Mouse (Mus musculus) cerebellum, postnatal 14 days (tissue): ENCODE results near the gene Uqcr11.
A peak's percentile ranks its signal among the peaks of the same experiment; 100 is the strongest.

Experiments used
- DNase-seq, 2 experiments: peaks; one replicate each; pipeline ENCODE4 v3.0.0; 2021; ENCODE audit warnings: mixed read lengths in 2 of 2

The Uqcr11 gene

GRCm38 (mm10) chr10:80430375-80430980 is 23.8 kb upstream of the Uqcr11 start:
- no peak for DNase-seq

GRCm38 (mm10) chr10:80429800-80430199 is 23.2 kb upstream of the Uqcr11 start:
- no peak for DNase-seq

GRCm38 (mm10) chr10:80425041-80425440 is 18.4 kb upstream of the Uqcr11 start:
- DNase-seq: no peak

DNA sequence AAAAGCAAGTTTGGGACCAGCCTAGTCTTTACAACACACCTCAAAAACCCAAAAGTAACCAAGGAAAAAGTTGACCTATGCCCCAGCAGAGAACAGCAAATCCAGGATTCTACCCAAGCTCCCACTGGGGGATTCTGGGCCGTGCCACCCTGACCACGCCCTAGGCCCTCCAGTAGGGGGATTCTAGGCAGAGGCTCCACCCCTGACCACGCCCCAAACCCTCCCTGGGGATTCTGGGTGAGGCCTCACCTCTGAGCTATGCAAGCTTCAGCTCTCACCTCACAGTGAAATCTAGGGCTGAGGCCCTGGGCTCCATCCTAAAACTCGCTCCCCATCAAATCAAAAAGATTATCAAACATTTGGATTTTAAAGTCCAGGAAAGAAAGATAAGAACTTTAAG is 16.9 kb upstream of the Uqcr11 start:
- DNase-seq: no peak

DNA sequence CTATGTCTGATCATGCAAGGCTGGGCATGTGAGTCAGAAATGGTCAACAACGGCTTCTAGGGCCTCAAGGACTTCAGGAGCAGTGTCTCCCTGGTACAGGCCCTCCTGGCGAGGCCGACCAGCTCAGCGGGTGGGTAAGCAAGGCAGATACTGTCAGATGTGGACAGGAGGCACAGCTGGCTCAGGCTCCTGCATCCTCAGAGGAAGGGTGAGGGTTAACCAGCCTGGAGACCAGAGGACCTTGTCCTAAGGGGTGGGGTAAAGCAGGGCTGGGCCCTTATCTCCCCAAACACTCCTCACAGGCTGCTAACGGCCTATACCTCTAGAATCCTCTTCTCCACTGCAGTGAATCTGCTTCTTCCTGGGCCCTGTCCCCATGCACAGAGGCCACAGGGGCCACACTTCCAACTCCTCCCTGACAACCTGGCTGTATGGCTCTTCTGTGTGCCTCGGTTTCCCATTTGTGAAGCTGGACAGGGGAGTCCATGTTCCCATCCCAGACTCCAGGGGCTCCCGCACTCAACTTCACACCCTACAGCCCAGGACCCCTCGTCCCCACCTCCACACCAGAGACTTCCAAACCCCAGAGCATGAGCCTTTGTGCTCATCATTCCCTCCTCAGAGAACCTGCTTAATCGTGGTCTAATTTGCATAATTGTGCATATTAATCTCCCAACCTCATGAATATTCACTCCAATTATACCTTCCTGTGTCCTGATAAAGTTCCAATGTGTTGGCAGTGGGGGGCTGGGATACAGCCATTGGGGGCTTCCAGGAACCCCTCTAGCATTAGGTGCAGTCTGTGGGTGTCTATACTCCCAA is 15.2 kb upstream of the Uqcr11 start:
- DNase-seq: no peak

DNA sequence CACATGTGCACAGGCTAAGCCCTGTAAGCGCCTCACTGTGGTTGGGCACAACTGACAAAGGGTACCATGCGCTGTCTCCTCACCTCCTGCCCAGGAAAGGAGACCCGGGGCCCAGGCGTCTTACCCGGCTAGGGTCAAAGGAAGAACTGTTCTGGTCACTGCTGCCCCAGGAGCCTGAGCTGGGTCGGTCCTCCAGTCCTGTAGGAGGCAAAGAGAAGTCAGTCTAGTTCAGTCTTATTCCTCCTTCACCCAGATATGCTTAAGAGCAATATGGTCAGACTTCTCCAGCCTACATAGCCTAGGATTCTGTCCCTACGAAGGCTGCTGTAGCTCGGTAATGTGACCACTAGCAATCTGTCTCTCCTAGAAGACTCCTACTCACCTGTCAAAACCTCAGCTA is 14.6 kb upstream of the Uqcr11 start:
- DNase-seq: no peak

DNA sequence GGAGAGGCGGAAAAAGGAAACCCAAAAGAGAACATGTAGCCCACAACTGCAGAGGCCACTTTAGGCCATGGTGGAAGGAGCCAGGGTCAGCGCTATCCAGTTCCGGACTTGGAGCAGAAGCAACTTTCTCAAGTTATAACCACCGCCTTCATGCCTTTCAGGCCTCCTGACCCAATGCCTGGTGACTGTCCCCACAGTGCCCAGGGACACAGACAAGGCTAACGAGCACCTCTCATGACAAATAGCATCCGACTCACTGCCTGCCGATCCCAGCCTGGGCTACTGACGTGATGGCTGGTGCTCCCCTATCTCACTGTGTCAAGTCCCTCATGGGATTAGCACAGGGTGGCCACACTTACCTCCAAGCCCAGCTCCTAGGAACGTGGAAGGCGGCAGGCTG is 14.1 kb upstream of the Uqcr11 start:
- no peak for DNase-seq

DNA sequence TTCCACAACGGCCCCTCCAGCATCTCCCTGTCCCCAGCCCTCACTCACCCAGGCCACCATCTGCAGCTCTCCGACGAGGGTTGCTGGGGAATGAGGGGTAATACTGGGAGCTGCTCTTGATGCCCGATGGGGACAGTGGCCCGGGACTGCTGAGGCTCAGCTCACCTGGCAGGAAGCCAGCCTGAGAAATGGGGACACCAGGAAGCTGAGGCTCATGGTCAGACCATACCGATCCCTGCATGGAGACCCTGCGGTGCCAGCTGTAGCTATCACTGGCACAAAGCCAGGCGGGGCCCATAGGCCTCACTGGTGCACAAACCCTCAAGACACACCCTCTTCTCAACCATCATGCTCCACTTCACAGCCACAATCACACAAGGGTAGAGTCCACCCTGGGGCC is 12.8 kb upstream of the Uqcr11 start:
- peak; percentile 53 to 65 for DNase-seq

- peak; percentile 92 to 93 for DNase-seq
Observed at GRCm38 (mm10) chr10:80418311-80418710, 11.7 kb upstream of the Uqcr11 start.

DNA sequence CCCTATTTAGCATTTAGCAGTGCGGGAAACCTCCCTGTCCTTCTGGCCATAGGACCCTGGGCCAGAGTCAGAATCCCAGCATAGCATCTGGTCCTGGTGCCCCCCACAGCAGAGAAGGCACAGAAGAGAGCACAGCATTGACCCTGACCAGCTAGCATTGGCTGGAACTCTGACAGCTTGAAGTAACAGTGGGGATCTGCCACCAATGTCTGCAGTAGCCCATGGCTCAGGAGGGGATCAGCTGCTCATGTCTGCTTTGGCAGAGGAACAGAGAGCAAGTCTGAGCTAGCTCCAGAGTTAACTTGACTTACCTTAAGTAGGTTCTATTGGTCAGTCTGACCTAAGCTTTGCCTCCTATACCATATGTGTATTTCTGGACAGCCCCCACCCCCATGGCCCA is 11.2 kb upstream of the Uqcr11 start:
- DNase-seq: peak; percentile 58 to 74

DNA sequence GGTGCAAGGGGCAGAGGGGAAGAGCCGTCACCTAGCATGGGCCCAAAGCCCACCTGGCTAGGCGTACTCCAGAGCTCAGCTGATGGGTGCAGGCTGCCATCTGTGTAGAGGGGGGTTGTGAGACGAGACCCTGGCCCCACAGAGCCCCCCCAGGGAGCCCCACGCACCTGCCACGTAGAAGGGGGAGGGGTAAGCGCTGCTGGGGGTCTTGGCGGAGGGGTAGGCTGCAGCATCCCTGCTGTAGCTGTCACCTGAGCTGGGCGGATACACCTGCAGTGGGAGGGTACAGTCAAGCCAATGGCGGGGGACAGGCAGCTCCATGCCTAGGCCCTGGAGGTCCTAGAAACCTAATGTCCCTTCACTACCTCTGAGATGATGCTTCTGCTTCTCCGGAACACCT is 10.7 kb upstream of the Uqcr11 start:
- DNase-seq: peak; percentile 53 to 58

DNA sequence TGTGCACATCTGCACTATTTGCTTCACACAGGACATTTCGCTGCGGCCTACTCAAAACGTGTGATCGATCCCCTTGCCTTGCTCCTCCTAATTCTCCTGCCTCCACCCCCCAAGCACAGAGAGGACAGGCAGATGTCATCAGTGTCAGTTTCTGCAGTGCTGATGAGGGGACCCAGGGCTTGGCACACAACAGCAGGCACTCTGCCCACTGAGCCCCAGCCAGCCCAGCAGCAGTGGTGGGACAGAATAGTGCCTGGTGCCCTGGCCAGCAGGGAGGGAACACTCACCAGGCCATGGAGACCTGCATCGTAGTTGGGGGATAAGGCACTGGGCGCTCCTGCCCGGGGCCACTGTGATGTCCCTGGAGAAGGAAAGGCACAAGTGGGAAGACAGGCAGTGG is 8.9 kb upstream of the Uqcr11 start:
- DNase-seq: peak in 1 of 2 experiments; percentile 66

DNA sequence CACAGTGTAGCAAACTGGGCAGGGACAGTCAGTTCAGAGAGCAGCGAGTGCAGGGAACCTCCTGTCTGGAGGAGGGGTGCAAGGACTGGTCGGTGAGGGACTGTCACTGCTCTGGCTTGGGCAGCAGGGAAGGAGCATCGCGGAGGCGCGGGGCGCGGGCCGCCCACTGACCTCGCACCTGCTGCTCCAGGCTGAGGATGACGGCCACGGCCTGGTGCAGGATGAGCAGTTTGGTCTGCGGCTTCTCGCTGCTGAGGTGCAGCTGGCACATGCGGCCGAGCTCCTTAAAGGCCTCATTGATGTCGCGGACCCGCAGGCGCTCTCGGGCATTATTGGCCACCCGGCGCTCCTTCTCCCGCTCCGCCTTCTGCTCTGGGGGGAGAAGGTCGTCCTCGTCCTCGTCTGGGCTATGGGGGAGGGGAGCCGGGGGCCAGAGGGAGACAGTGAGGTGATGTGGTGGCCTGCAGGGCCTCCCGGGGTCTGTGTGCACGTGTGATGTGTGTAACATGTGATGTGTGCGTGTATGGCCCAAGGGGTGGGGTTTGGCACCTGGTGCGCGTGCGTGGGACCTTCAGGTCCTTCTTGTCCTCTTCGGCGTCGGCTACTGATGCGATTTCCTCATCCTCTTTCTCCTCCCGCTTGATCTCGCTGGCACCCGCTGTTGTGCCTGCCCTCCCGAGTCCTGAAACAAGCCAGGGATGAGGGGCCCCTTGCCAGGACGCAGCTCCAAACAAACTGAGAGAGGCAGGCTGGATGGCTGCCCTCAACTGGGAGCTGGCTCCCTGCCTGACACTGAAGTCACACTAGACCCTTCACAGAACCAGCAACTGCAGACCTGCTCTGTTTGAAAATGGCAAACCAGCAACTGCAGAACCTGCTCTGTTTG is 6.3 kb upstream of the Uqcr11 start:
- DNase-seq: peak; percentile 91 to 94

- DNase-seq: no peak
Observed at GRCm38 (mm10) chr10:80407924-80408323, 1.3 kb upstream of the Uqcr11 start.

- DNase-seq: no peak
Observed at GRCm38 (mm10) chr10:80405481-80406173, 1.0 kb downstream of the Uqcr11 start.

GRCm38 (mm10) chr10:80403044-80403692 is 3.5 kb downstream of the Uqcr11 start:
- peak; percentile 38 to 67 for DNase-seq

GRCm38 (mm10) chr10:80400704-80401161 is 5.9 kb downstream of the Uqcr11 start:
- DNase-seq: no peak

GRCm38 (mm10) chr10:80399973-80400703 is 6.5 kb downstream of the Uqcr11 start:
- DNase-seq: peak in 1 of 2 experiments; percentile 33

- DNase-seq: peak; percentile 99 to 100
Observed at GRCm38 (mm10) chr10:80399191-80399972, 7.2 kb downstream of the Uqcr11 start, which contains the start of gene Mbd3. Mbd3 (minus strand) TSS chr10:80399550.

DNA sequence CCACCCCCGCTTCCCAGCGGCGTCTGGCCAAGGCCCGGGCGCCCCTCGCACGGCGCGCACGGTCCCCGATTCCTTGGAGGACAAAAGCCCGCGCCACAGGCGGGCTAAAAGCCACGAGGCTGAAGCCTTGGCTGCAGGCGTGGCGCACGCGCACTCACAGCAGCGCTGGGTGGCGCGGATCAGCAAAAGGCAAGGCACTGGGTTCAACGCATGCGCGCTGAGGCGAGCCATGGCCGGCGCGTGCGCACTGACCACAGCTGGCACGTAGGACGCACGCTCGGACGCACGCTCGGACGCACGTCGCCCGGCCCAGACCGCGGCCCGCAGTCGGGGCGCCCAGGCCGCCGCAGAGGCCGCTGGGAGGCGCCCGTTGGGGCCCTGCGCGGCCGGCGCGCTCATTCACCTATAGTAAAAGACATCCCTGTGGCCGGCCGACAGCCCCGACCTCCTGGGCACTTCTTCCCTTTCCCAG is 7.9 kb downstream of the Uqcr11 start:
- DNase-seq: peak; percentile 99
